Mouse (Mus musculus): ENCODE results near the gene Exoc7. TPM values are rescaled to one million over a fixed set of nuclear protein-coding genes. Genes with fewer than 3 reads are reported as not detected.

Gene Exoc7
- polyA plus RNA-seq, 1 experiment from 2014 or later, result 60.5 TPM

DNA sequence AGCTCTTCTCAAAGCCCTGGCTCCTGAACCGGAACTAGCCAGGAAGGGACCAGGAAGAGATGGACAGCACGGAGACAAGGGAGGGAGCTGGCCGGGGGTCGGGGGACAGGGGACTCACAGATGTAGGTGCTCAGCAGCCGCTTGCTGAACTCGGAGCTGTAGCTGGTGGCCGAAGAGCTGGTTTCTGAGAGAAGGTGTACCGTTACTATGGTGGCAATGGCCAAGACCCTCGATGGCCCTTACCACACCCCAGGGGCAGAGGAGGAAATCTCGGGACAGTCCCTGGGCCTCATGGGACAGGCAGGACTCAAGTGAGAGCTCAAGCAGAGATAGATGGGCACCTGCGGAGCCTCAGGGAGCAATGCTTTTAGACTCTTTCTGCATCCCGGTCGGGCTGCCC, 14.6 kb downstream of the Exoc7 start:
- ATAC-seq (ENCODE audit: low read depth) (no peak), DNase-seq (ENCODE audit: low spot score) (no peak)
- no peak overlapping the region for H3K9ac ChIP-seq (ENCODE audit: low read depth, low read length)
- H3K4me3 ChIP-seq (ENCODE audit: low read depth, low read length), result no peak overlapping the region
- no peak overlapping the region for H3K4me2 ChIP-seq (ENCODE audit: low read depth, low read length)
- no peaks in the 10 kb centered on the region for H3K27me3 ChIP-seq (replicated peaks; ENCODE audit: control insufficient read depth, insufficient read depth, low read length)
- no peaks in the 10 kb centered on the region for H3K9me3 ChIP-seq (ENCODE audit: control insufficient read depth, low read length)
- H3K27ac ChIP-seq (replicated peaks; ENCODE audit: low read depth, low read length), result no peak overlapping the region
- WGBS, result 90% methylated on average over 13 of the region's 13 CpGs
- peaks cover 92% of the 10 kb centered on the region for H3K36me3 ChIP-seq (ENCODE audit: control insufficient read depth, insufficient read depth, low read length)
- H3K4me1 ChIP-seq (ENCODE audit: control insufficient read depth, insufficient read depth, low read length), result no peaks in the 10 kb centered on the region

DNA sequence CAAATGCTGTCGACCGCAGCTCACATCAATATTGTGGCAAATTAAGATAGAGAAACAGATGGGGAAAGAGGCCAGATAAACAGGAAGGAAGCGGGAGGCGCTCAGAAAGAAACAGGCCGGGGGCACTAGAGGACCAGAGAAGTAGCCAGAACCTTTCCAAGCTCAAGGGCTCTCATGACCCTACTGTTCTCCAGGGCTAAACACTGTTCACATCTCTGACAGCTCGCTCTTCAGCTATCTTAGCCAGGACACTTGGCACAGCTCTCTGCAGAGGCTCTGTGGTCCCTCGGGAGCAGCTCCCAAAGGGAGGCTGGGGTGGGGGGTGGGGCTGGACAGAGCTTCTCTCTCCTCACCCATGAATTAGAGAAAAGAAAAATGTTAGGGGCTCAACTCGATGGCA, 16.5 kb downstream of the Exoc7 start:
- no peak overlapping the region for H3K4me2 ChIP-seq (ENCODE audit: low read depth, low read length)
- no peak overlapping the region for H3K9ac ChIP-seq (ENCODE audit: low read depth, low read length)
- H3K4me3 ChIP-seq (ENCODE audit: low read depth, low read length), result no peak overlapping the region
- H3K27me3 ChIP-seq (replicated peaks; ENCODE audit: control insufficient read depth, insufficient read depth, low read length), result no peaks in the 10 kb centered on the region
- ATAC-seq (ENCODE audit: low read depth) (no peak), DNase-seq (ENCODE audit: low spot score) (no peak)
- no peak overlapping the region for H3K27ac ChIP-seq (replicated peaks; ENCODE audit: low read depth, low read length)
- no peaks in the 10 kb centered on the region for H3K4me1 ChIP-seq (ENCODE audit: control insufficient read depth, insufficient read depth, low read length)
- H3K9me3 ChIP-seq (ENCODE audit: control insufficient read depth, low read length), result no peaks in the 10 kb centered on the region
- peaks cover 73% of the 10 kb centered on the region for H3K36me3 ChIP-seq (ENCODE audit: control insufficient read depth, insufficient read depth, low read length)
- 73% methylated on average over 8 of the region's 8 CpGs for WGBS

DNA sequence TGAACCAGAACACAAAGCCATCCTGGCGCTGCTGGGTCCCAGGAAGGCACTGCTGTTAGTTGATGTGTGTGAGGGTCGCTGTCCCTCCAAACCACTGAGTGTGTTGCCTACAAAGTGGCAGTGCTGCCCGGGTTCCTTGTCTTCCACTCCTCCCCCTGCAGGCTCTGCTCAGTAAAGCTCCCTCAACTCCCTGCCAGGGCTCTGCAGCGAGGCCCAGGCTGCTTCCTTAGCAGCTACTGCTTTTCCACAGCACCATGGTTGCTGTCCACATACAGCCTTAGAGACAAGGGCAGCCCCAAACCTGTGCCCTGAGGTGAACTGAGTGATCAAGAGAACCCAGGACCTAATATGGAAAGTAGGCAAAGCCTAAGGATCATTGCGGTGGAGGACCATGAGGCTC, 19.7 kb downstream of the Exoc7 start:
- H3K36me3 ChIP-seq (ENCODE audit: control insufficient read depth, insufficient read depth, low read length), result peaks cover 48% of the 10 kb centered on the region
- no peak overlapping the region for H3K4me2 ChIP-seq (ENCODE audit: low read depth, low read length)
- no peak overlapping the region for H3K27ac ChIP-seq (replicated peaks; ENCODE audit: low read depth, low read length)
- no peak overlapping the region for H3K4me3 ChIP-seq (ENCODE audit: low read depth, low read length)
- no peak overlapping the region for H3K9ac ChIP-seq (ENCODE audit: low read depth, low read length)
- DNase-seq (ENCODE audit: low spot score) (no peak), ATAC-seq (ENCODE audit: low read depth) (no peak)
- 68% methylated on average over 5 of the region's 5 CpGs for WGBS
- H3K27me3 ChIP-seq (replicated peaks; ENCODE audit: control insufficient read depth, insufficient read depth, low read length), result peaks cover 32% of the 10 kb centered on the region
- H3K4me1 ChIP-seq (ENCODE audit: control insufficient read depth, insufficient read depth, low read length), result peaks cover 6% of the 10 kb centered on the region
- H3K9me3 ChIP-seq (ENCODE audit: control insufficient read depth, low read length), result no peaks in the 10 kb centered on the region

DNA sequence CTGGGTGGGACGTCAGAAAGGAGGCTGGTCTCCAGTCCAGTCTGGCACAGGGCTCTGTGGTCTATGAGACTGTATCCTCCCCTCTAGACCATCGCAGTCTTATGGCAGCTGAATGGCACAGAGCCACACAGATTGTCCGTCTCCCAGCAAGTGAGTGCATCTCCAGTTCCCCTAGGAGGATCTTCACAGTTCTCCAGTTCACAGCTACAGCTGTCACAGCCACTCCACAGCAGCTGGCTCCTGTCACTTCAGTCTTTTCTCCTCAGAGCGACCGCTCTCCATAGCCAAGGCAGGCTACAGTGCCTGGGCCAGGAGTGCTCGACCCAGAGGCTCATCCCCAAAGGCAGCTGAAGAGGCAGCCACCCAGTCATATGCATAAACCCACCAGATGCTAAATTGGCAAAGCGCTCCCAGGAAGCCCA, 21.3 kb downstream of the Exoc7 start:
- 75% methylated on average over 7 of the region's 7 CpGs for WGBS
- DNase-seq (ENCODE audit: low spot score) (peak; percentile 83), ATAC-seq (ENCODE audit: low read depth) (peak; percentile 86)
- no peak overlapping the region for H3K4me2 ChIP-seq (ENCODE audit: low read depth, low read length)
- H3K27ac ChIP-seq (replicated peaks; ENCODE audit: low read depth, low read length), result no peak overlapping the region
- H3K9ac ChIP-seq (ENCODE audit: low read depth, low read length), result no peak overlapping the region
- H3K36me3 ChIP-seq (ENCODE audit: control insufficient read depth, insufficient read depth, low read length), result peaks cover 32% of the 10 kb centered on the region
- H3K9me3 ChIP-seq (ENCODE audit: control insufficient read depth, low read length), result no peaks in the 10 kb centered on the region
- no peak overlapping the region for H3K4me3 ChIP-seq (ENCODE audit: low read depth, low read length)
- H3K4me1 ChIP-seq (ENCODE audit: control insufficient read depth, insufficient read depth, low read length), result peaks cover 16% of the 10 kb centered on the region
- H3K27me3 ChIP-seq (replicated peaks; ENCODE audit: control insufficient read depth, insufficient read depth, low read length), result peaks cover 47% of the 10 kb centered on the region

DNA sequence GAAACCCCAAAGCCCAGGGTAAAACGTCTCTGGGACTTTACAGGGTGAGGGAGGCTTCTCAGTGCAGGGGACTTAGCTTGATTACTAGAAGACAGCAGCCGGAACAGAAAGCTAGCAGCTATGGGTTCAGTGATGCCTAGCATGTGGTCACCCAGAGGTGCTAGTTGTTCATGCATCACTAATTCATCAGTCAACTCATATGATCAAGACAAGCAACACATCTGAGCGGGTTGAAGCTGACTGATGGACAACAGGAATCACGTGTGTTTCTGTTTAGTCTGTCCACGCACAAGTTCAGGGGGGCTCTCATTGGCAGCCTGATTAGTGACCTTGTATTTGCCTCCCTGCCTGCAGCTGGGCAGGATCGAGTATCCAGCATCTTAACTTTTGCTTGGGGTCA, 23.1 kb downstream of the Exoc7 start:
- no peak for ATAC-seq (ENCODE audit: low read depth)
- no peak for DNase-seq (ENCODE audit: low spot score)
- peaks cover 16% of the 10 kb centered on the region for H3K4me1 ChIP-seq (ENCODE audit: control insufficient read depth, insufficient read depth, low read length)
- H3K36me3 ChIP-seq (ENCODE audit: control insufficient read depth, insufficient read depth, low read length), result peaks cover 14% of the 10 kb centered on the region
- H3K27ac ChIP-seq (replicated peaks; ENCODE audit: low read depth, low read length), result no peak overlapping the region
- H3K9me3 ChIP-seq (ENCODE audit: control insufficient read depth, low read length), result no peaks in the 10 kb centered on the region
- H3K27me3 ChIP-seq (replicated peaks; ENCODE audit: control insufficient read depth, insufficient read depth, low read length), result peaks cover 60% of the 10 kb centered on the region
- H3K9ac ChIP-seq (ENCODE audit: low read depth, low read length), result no peak overlapping the region
- no peak overlapping the region for H3K4me2 ChIP-seq (ENCODE audit: low read depth, low read length)
- no peak overlapping the region for H3K4me3 ChIP-seq (ENCODE audit: low read depth, low read length)
- 33% methylated on average over 6 of the region's 6 CpGs for WGBS

DNA sequence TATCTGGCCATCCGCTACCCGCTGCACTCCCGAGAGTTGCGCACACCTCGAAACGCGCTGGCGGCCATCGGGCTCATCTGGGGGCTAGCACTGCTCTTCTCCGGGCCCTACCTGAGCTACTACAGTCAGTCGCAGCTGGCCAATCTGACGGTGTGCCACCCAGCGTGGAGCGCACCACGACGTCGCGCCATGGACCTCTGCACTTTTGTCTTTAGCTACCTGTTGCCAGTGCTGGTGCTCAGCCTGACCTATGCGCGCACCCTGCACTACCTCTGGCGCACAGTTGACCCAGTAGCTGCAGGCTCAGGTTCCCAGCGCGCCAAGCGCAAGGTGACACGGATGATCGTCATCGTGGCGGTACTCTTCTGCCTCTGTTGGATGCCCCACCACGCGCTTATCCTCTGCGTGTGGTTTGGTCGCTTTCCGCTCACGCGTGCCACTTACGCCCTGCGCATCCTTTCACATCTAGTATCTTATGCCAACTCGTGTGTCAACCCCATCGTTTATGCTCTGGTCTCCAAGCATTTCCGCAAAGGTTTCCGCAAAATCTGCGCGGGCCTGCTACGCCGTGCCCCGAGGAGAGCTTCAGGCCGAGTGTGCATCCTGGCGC, 24.0 kb downstream of the Exoc7 start:
- no peaks in the 10 kb centered on the region for H3K9me3 ChIP-seq (ENCODE audit: control insufficient read depth, low read length)
- DNase-seq (ENCODE audit: low spot score), result no peak
- peaks cover 16% of the 10 kb centered on the region for H3K4me1 ChIP-seq (ENCODE audit: control insufficient read depth, insufficient read depth, low read length)
- H3K27ac ChIP-seq (replicated peaks; ENCODE audit: low read depth, low read length), result no peak overlapping the region
- peak overlapping the region; percentile 14; the same call in 1 of the 2 replicates for H3K4me3 ChIP-seq (ENCODE audit: low read depth, low read length)
- H3K9ac ChIP-seq (ENCODE audit: low read depth, low read length), result no peak overlapping the region
- peaks cover 4% of the 10 kb centered on the region; the same call in 1 of the 2 replicates for H3K36me3 ChIP-seq (ENCODE audit: control insufficient read depth, insufficient read depth, low read length)
- peak overlapping the region; percentile 16; the same call in 1 of the 2 replicates for H3K4me2 ChIP-seq (ENCODE audit: low read depth, low read length)
- WGBS, result 13% methylated on average over 46 of the region's 48 CpGs
- H3K27me3 ChIP-seq (replicated peaks; ENCODE audit: control insufficient read depth, insufficient read depth, low read length), result peaks cover 60% of the 10 kb centered on the region
- ATAC-seq (ENCODE audit: low read depth), result no peak

DNA sequence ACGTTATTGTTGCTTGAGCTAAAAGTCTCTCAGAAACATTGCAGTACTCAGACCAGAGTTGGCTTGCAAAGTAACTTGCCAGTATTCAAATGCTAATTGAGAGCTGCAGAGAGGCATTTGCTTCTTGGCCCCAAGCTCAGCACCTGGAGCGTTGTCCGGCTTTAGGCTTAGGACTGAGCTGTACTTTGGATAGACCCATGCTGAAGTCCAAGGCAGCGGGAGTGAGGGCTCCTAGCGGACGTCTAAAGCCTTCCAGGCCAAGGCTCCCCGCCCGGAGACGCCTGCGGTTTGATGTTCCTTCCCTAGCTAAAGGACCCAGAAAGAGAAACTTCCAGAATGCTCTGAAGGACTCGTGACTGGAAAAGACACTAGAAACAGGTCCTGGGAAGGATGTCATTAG, 24.9 kb downstream of the Exoc7 start:
- DNase-seq (ENCODE audit: low spot score) (peak; percentile 17), ATAC-seq (ENCODE audit: low read depth) (no peak)
- H3K4me1 ChIP-seq (ENCODE audit: control insufficient read depth, insufficient read depth, low read length), result peaks cover 16% of the 10 kb centered on the region
- H3K9me3 ChIP-seq (ENCODE audit: control insufficient read depth, low read length), result no peaks in the 10 kb centered on the region
- H3K4me3 ChIP-seq (ENCODE audit: low read depth, low read length), result peak overlapping the region; percentile 31
- H3K4me2 ChIP-seq (ENCODE audit: low read depth, low read length), result peak overlapping the region; percentile 57
- peaks cover 60% of the 10 kb centered on the region for H3K27me3 ChIP-seq (replicated peaks; ENCODE audit: control insufficient read depth, insufficient read depth, low read length)
- no peaks in the 10 kb centered on the region for H3K36me3 ChIP-seq (ENCODE audit: control insufficient read depth, insufficient read depth, low read length)
- WGBS, result 3% methylated on average over 11 of the region's 11 CpGs
- no peak overlapping the region for H3K27ac ChIP-seq (replicated peaks; ENCODE audit: low read depth, low read length)
- H3K9ac ChIP-seq (ENCODE audit: low read depth, low read length), result no peak overlapping the region

DNA sequence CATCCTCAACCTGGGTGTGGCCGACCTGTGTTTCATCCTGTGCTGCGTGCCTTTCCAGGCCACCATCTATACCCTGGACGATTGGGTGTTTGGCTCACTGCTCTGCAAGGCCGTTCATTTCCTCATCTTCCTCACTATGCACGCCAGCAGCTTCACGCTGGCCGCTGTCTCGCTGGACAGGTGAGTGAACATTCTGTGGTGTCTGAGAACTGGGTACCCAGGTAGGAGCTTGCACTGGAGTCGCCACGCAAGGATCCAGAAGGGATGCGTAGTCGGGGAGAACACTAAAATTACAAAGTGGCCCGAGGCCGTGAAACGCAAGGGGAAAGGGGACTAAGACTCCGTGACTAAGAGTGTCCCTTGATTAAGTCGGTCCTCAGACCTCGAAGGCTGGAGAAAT, 25.4 kb downstream of the Exoc7 start:
- no peak for DNase-seq (ENCODE audit: low spot score)
- Histone ChIP-seq H3K36me3 (ENCODE audit: control insufficient read depth, insufficient read depth, low read length) (no peaks in the 10 kb centered on the region), H3K9me3 (ENCODE audit: control insufficient read depth, low read length) (no peaks in the 10 kb centered on the region), H3K4me3 (ENCODE audit: low read depth, low read length) (peak overlapping the region; percentile 31), H3K27ac (replicated peaks; ENCODE audit: low read depth, low read length) (no peak overlapping the region), H3K4me2 (ENCODE audit: low read depth, low read length) (peak overlapping the region; percentile 57), H3K9ac (ENCODE audit: low read depth, low read length) (peak overlapping the region; percentile 54), H3K4me1 (ENCODE audit: control insufficient read depth, insufficient read depth, low read length) (peaks cover 16% of the 10 kb centered on the region), H3K27me3 (replicated peaks; ENCODE audit: control insufficient read depth, insufficient read depth, low read length) (peaks cover 60% of the 10 kb centered on the region)
- whole genome bisulfite sequencing, result 1% methylated on average over 18 of the region's 18 CpGs
- ATAC-seq (ENCODE audit: low read depth), result no peak

Data from embryonic facial prominence, embryonic 14.5 days (tissue).